Mouse (Mus musculus) kidney, postnatal 25 days (tissue): Measurements from ENCODE around the gene Gja4.

Source experiments
- DNase-seq, 2 experiments: peaks; one replicate each; pipeline ENCODE4 v3.0.0; 2021; ENCODE audit warnings: mixed read lengths in 2 of 2

The Gja4 gene

GRCm38 (mm10) chr4:127313861-127314260 lies at the start of gene Gja4:
Gene Gja4, minus strand, starts transcription at chr4:127314039.
- DNase-seq: peak; percentile 85 to 87

GRCm38 (mm10) chr4:127363331-127363730 lies 49.5 kb upstream of the Gja4 start:
- DNase-seq: no peak

- no peak for DNase-seq
These were observed 48.7 kb upstream of the Gja4 start for GRCm38 (mm10) chr4:127362520-127362919.

GRCm38 (mm10) chr4:127358018-127358417 lies 44.2 kb upstream of the Gja4 start, which contains the start of gene Gjb5:
Gene Gjb5, minus strand, starts transcription at chr4:127358181.
- no peak for DNase-seq

GRCm38 (mm10) chr4:127354506-127355485 lies 41.0 kb upstream of the Gja4 start:
- peak; percentile 52 to 58 for DNase-seq

GRCm38 (mm10) chr4:127353951-127354438 lies 40.2 kb upstream of the Gja4 start, which contains the start of gene Gjb4:
Gene Gjb4, minus strand, starts transcription at chr4:127354081.
- no peak for DNase-seq

GRCm38 (mm10) chr4:127352594-127352993 lies 38.8 kb upstream of the Gja4 start:
- no peak for DNase-seq

GRCm38 (mm10) chr4:127349560-127350300 lies 35.9 kb upstream of the Gja4 start:
- no peak for DNase-seq

- no peak for DNase-seq
These were observed 31.2 kb upstream of the Gja4 start for GRCm38 (mm10) chr4:127345000-127345399.

GRCm38 (mm10) chr4:127341372-127341771 lies 27.5 kb upstream of the Gja4 start:
- no peak for DNase-seq

GRCm38 (mm10) chr4:127337668-127338067 lies 23.8 kb upstream of the Gja4 start:
- no peak for DNase-seq

- no peak for DNase-seq
These were observed 21.1 kb upstream of the Gja4 start for GRCm38 (mm10) chr4:127334870-127335504.

- DNase-seq: no peak
These were observed 17.3 kb upstream of the Gja4 start for GRCm38 (mm10) chr4:127331171-127331570.

- DNase-seq: no peak
These were observed 16.6 kb upstream of the Gja4 start, which contains the start of gene Gjb3 for GRCm38 (mm10) chr4:127330181-127331100. Gene Gjb3, minus strand, starts transcription at chr4:127330844.

- no peak for DNase-seq
These were observed 15.9 kb upstream of the Gja4 start for GRCm38 (mm10) chr4:127329751-127330150.

- DNase-seq: no peak
These were observed 15.2 kb upstream of the Gja4 start for GRCm38 (mm10) chr4:127329046-127329445.

- DNase-seq: no peak
These were observed 14.5 kb upstream of the Gja4 start for GRCm38 (mm10) chr4:127328378-127328777.

GRCm38 (mm10) chr4:127327749-127328148 lies 13.9 kb upstream of the Gja4 start:
- no peak for DNase-seq

GRCm38 (mm10) chr4:127327258-127327657 lies 13.4 kb upstream of the Gja4 start:
- no peak for DNase-seq

GRCm38 (mm10) chr4:127325276-127325675 lies 11.4 kb upstream of the Gja4 start:
- DNase-seq: peak; percentile 9 to 48

- peak; percentile 65 to 85 for DNase-seq
These were observed 10.9 kb upstream of the Gja4 start for GRCm38 (mm10) chr4:127324759-127325158.

GRCm38 (mm10) chr4:127324296-127324695 lies 10.5 kb upstream of the Gja4 start:
- DNase-seq: peak; percentile 51 to 71
